Mouse (Mus musculus) heart, embryonic 12.5 days (tissue): ENCODE measurements around the gene Pank1. TPM values are rescaled to one million over a fixed set of nuclear protein-coding genes. Genes with fewer than 3 reads are reported as not detected.
A peak's percentile ranks its signal among the peaks of the same experiment; 100 is the strongest.

Experiments used
- ATAC-seq: fragments of 200-750 bp; cut with Nextera tagmentation; 2 replicates; pipeline ENCODE4 v1.8.0; 2017; ENCODE audit warnings: moderate TSS enrichment, moderate library complexity; ENCODE audit not compliant: insufficient number of reproducible peaks, low FRiP score
- H3K27ac ChIP-seq: fragments of 300-500 bp; sonication (generic); 2 replicates; pipeline ENCODE4 v1.5.1; 2016; ENCODE audit warnings: mild to moderate bottlenecking, moderate library complexity; ENCODE audit not compliant: poor library complexity, severe bottlenecking
- H3K27me3 ChIP-seq: fragments of 300-500 bp; sonication (generic); replicated peaks from 2 replicates; pipeline ENCODE4 v1.6.1; 2016; ENCODE audit warnings: mild to moderate bottlenecking, moderate library complexity
- H3K36me3 ChIP-seq: fragments of 300-500 bp; sonication (generic); 2 replicates; pipeline ENCODE4 v1.6.1; 2016; ENCODE audit warnings: mild to moderate bottlenecking, moderate library complexity
- H3K4me1 ChIP-seq: fragments of 300-500 bp; sonication (generic); replicated peaks from 2 replicates; pipeline ENCODE4 v1.6.1; 2016; ENCODE audit warnings: mild to moderate bottlenecking
- H3K4me2 ChIP-seq: fragments of 300-500 bp; sonication (generic); 2 replicates; pipeline ENCODE4 v1.6.1; 2016; ENCODE audit warnings: mild to moderate bottlenecking, moderate library complexity
- H3K4me3 ChIP-seq: fragments of 300-500 bp; sonication (generic); 2 replicates; pipeline ENCODE4 v1.5.1; 2016; ENCODE audit warnings: mild to moderate bottlenecking
- H3K9ac ChIP-seq: fragments of 300-500 bp; sonication (generic); 2 replicates; pipeline ENCODE4 v1.6.1; 2016; ENCODE audit warnings: mild to moderate bottlenecking, moderate library complexity
- H3K9me3 ChIP-seq: fragments of 300-500 bp; sonication (generic); replicated peaks from 2 replicates; pipeline ENCODE4 v1.6.1; 2016; ENCODE audit warnings: mild to moderate bottlenecking, moderate library complexity
- WGBS: fragments of 180-500 bp; shearing (Covaris S2); methylation state at CpG from one replicate; pipeline ENCODE4 v1.1.7; 2016; 5-methylcytosine and 5-hydroxymethylcytosine counted together
- polyA plus RNA-seq: library from polyadenylated mRNA; unstranded; fragments of >200 nt; fragmentation: Nextera tagmentation; extraction: Ambion mirVana; gene quantifications from 2 replicates; pipeline ENCODE4 v1.2.1, GENCODE M21; 2016

The Pank1 gene
- 13.9 and 14.0 TPM in 2 replicates for polyA plus RNA-seq

DNA sequence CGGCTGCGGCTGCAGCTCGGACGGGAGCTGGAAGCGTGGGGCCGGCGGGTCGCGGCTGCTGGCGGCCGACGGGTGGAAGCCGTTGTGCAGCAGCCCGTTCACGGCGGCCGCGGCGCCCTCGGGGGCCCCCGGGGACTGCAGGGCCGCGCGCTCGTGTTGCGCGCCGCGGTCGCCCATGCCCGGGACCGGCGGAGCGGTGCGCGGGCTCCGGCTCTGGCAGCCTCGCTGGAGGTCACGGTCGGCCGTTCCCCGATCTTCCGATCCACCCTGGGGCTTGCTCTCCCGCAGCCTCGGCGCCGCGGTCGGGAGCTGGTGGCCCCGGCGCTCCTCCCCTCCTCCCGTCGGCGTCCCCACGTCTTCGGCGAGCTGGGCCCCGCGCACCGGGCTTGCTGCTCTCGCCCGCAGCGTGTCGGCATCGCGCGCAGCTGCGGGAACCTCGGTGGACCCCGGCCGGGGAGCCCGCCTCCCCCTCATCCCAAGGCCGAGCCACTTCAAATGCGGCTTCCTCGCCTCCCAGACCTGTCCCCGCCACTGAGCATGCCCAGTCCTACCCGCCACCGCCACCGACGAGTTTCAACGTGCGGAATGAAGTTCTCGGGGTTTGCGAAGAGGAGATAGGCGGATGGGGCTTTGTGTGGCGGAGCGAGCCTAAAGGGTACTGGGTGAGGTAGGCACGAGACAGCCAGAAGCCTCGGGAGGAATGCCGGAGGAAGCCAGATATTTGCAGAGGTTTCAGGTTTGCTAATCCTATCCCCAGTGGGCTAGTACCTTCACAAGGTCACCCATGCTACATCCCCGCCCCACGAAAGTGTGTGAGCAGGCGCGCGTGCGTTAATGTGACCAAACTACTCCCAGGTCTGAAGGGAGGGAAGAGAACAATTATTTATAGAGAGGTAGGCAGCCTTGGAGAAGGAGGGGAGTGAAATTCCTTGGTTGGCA is at the start of gene Pank1:
TSS of gene Pank1 (minus strand) at position 853 of the 939 bp plus-strand sequence.
- Histone ChIP-seq H3K27me3 (no peaks in the 10 kb centered on the region), H3K36me3 (no peaks in the 10 kb centered on the region), H3K4me3 (peak within 1 kb of the TSS; percentile 98), H3K27ac (peak within 1 kb of the TSS; percentile 99), H3K9me3 (no peaks in the 10 kb centered on the region), H3K4me2 (peak within 1 kb of the TSS; percentile 82), H3K4me1 (peaks cover 18% of the 10 kb centered on the region), H3K9ac (peak within 1 kb of the TSS; percentile 99)
- under 1% methylated on average over 96 of the region's 96 CpGs for WGBS
- ATAC-seq = peak; percentile 60

GRCm38 (mm10) chr19:34922603-34922963 is 43.3 kb upstream of the Pank1 start:
- no peaks in the 10 kb centered on the region for H3K27me3 ChIP-seq
- H3K36me3 ChIP-seq = peaks cover 22% of the 10 kb centered on the region
- no peak; the same call in 1 of the 2 replicates for ATAC-seq
- peak overlapping the region; percentile 73 for H3K4me2 ChIP-seq
- H3K4me3 ChIP-seq = peak overlapping the region; percentile 97
- no peaks in the 10 kb centered on the region for H3K9me3 ChIP-seq
- H3K9ac ChIP-seq = peak overlapping the region; percentile 81
- 0% methylated on average over 9 of the region's 9 CpGs for WGBS
- H3K4me1 ChIP-seq = peaks cover 5% of the 10 kb centered on the region; the same call in 1 of the 2 replicates
- peak overlapping the region; percentile 70 for H3K27ac ChIP-seq

- Histone ChIP-seq H3K36me3 (peaks cover 19% of the 10 kb centered on the region), H3K9ac (peak within 1 kb of the TSS; percentile 81), H3K4me2 (peak within 1 kb of the TSS; percentile 75), H3K4me3 (peak within 1 kb of the TSS; percentile 97), H3K27me3 (no peaks in the 10 kb centered on the region), H3K4me1 (peaks cover 5% of the 10 kb centered on the region; the same call in 1 of the 2 replicates), H3K27ac (peak within 1 kb of the TSS; percentile 74), H3K9me3 (no peaks in the 10 kb centered on the region)
- peak; percentile 98 for ATAC-seq
- under 1% methylated on average over 57 of the region's 57 CpGs for WGBS
Observed at GRCm38 (mm10) chr19:34921652-34922602, 42.7 kb upstream of the Pank1 start, which contains the start of gene Kif20b. Gene Kif20b (plus strand): TSS chr19:34922361.

DNA sequence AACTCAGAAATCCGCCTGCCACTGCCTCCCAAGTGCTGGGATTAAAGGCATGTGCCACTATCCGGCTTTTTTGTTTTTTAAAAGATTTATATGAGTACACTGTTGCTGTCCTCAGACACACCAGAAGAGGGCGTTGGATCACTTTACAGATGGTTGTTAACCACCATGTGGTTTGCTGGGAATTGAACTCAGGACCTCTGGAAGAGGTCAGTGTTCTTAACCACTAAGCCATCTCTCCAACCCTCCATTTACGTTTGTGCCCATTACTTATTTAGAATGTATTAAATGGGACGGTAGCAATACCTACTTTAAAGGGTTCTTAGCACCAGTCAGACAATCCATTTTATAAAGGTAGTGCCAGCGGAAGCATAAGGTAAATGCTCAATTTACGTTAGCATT is 42.0 kb upstream of the Pank1 start:
- Histone ChIP-seq H3K36me3 (peaks cover 16% of the 10 kb centered on the region), H3K27me3 (no peaks in the 10 kb centered on the region), H3K9ac (no peak overlapping the region), H3K4me1 (peaks cover 5% of the 10 kb centered on the region; the same call in 1 of the 2 replicates), H3K4me2 (peak overlapping the region; percentile 75), H3K27ac (no peak overlapping the region), H3K9me3 (no peaks in the 10 kb centered on the region), H3K4me3 (peak overlapping the region; percentile 97)
- ATAC-seq = no peak
- WGBS = 23% methylated on average over 7 of the region's 7 CpGs

GRCm38 (mm10) chr19:34920531-34920930 is 41.3 kb upstream of the Pank1 start:
- Histone ChIP-seq H3K9me3 (no peaks in the 10 kb centered on the region), H3K36me3 (peaks cover 12% of the 10 kb centered on the region), H3K9ac (no peak overlapping the region), H3K4me2 (no peak overlapping the region), H3K27ac (no peak overlapping the region), H3K4me1 (peaks cover 5% of the 10 kb centered on the region; the same call in 1 of the 2 replicates), H3K27me3 (no peaks in the 10 kb centered on the region), H3K4me3 (no peak overlapping the region)
- WGBS = 64% methylated on average over 3 of the region's 3 CpGs
- no peak for ATAC-seq

- ATAC-seq = no peak
- Histone ChIP-seq H3K9me3 (no peaks in the 10 kb centered on the region), H3K4me1 (peaks cover 5% of the 10 kb centered on the region; the same call in 1 of the 2 replicates), H3K4me3 (no peak overlapping the region), H3K36me3 (peaks cover 9% of the 10 kb centered on the region; the same call in 1 of the 2 replicates), H3K9ac (no peak overlapping the region), H3K27ac (no peak overlapping the region), H3K27me3 (no peaks in the 10 kb centered on the region), H3K4me2 (no peak overlapping the region)
- WGBS = 88% methylated on average over 4 of the region's 4 CpGs
Observed at GRCm38 (mm10) chr19:34920066-34920465, 40.8 kb upstream of the Pank1 start.

DNA sequence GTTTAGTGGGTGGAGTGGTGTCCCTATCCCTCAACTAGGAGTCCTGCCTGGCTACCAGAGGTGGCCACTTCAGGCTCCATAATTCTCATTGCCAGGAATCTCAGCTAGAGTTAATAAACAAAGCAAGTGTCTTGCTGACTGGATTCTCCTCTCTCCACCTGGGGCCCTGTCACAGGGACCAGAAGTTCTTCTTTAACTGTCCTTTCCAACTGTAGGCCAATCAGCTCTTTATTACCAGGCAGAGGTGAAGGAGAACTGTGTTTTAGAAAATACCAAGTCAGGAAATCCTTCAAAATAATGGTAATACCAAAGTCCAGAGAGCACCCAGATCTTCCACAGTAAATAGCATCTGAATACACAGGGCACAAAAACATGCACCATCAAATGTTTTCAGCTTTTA is 33.1 kb upstream of the Pank1 start:
- Histone ChIP-seq H3K4me2 (no peak overlapping the region), H3K27me3 (no peaks in the 10 kb centered on the region), H3K9ac (no peak overlapping the region), H3K27ac (no peak overlapping the region), H3K36me3 (no peaks in the 10 kb centered on the region), H3K4me3 (no peak overlapping the region), H3K4me1 (peaks cover 7% of the 10 kb centered on the region; the same call in 1 of the 2 replicates), H3K9me3 (no peaks in the 10 kb centered on the region)
- ATAC-seq = no peak

DNA sequence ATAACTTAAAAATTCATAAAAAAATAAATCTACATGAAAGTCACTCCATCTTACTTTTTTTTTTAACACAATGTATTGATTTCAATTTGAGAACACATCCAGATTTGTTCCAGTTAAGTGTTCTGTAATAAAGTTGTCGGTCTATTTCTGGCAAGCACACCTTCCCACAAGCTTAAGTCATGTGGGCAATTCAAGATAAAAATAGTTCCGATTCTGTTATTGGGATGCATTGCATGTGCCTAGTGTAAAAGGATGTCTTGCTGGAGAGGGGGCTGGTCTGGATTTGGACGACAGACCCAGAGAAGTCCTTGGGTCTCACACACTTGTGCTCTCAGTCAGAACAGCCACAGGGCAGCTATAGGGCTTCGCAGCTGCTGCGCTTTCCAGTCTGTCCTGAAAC is 27.5 kb upstream of the Pank1 start:
- no peak for ATAC-seq

GRCm38 (mm10) chr19:34905424-34905823 is 26.2 kb upstream of the Pank1 start:
- Histone ChIP-seq H3K4me1 (peaks cover 10% of the 10 kb centered on the region), H3K9me3 (no peaks in the 10 kb centered on the region), H3K4me3 (no peak overlapping the region), H3K36me3 (no peaks in the 10 kb centered on the region), H3K27me3 (no peaks in the 10 kb centered on the region), H3K4me2 (no peak overlapping the region), H3K27ac (no peak overlapping the region), H3K9ac (no peak overlapping the region)
- no peak for ATAC-seq
- WGBS = 83% methylated on average over 7 of the region's 7 CpGs

More for the DNA sequence above, 27.5 kb upstream of the Pank1 start:
- peak overlapping the region; percentile 70 for H3K27ac ChIP-seq
- H3K4me1 ChIP-seq = peaks cover 10% of the 10 kb centered on the region
- H3K4me3 ChIP-seq = no peak overlapping the region
- H3K36me3 ChIP-seq = no peaks in the 10 kb centered on the region
- no peaks in the 10 kb centered on the region for H3K9me3 ChIP-seq
- no peak overlapping the region for H3K9ac ChIP-seq
- H3K4me2 ChIP-seq = 0 out of 2 replicates have a peak overlapping the region, but pooled peaks have one; percentile 26
- WGBS = 52% methylated on average over 5 of the region's 5 CpGs
- no peaks in the 10 kb centered on the region for H3K27me3 ChIP-seq

DNA sequence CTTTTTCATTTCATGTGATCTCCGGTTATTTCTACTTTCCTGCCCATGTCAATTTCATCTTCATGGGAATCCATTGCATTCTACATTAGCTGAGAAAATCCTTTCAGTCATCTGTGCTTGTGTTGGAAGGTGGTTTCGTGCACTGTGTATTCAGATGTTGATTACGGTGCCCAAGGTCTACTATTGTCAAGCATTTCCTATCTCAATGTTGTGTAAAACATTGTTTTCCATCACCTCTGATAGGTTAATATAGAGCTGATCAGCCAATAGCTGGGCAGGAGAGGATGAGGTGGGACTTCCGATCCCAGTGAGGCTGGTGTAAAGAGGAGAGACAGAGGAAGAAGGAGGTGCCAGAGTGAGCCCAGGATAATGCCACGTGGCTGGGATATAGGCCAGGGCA is 24.8 kb upstream of the Pank1 start:
- H3K4me2 ChIP-seq = no peak overlapping the region
- ATAC-seq = no peak
- H3K27me3 ChIP-seq = no peaks in the 10 kb centered on the region
- no peak overlapping the region for H3K9ac ChIP-seq
- H3K4me3 ChIP-seq = no peak overlapping the region
- H3K27ac ChIP-seq = no peak overlapping the region
- H3K9me3 ChIP-seq = no peaks in the 10 kb centered on the region
- H3K4me1 ChIP-seq = peaks cover 10% of the 10 kb centered on the region
- 84% methylated on average over 5 of the region's 5 CpGs for WGBS
- H3K36me3 ChIP-seq = no peaks in the 10 kb centered on the region
